Mouse (Mus musculus): ENCODE results near the gene Gm30083.

Gm30083 gene

GRCm38 (mm10) chr14:34015063-34015462 is at the start of gene Gm30083:
Gm30083 (minus strand) TSS chr14:34015182.
- DNase-seq = no peak

GRCm38 (mm10) chr14:34052516-34052915 is 37.5 kb upstream of the Gm30083 start, which contains the start of gene Antxrl:
Antxrl (plus strand) TSS chr14:34052707.
- DNase-seq = no peak

- DNase-seq = no peak
Observed at GRCm38 (mm10) chr14:34050101-34050779, 35.3 kb upstream of the Gm30083 start.

- DNase-seq = no peak
Observed at GRCm38 (mm10) chr14:34043341-34043740, 28.4 kb upstream of the Gm30083 start.

- DNase-seq = no peak
Observed at GRCm38 (mm10) chr14:34041241-34041640, 26.3 kb upstream of the Gm30083 start.

GRCm38 (mm10) chr14:34033841-34034610 is 19.0 kb upstream of the Gm30083 start:
- DNase-seq = no peak

- DNase-seq = no peak
Observed at GRCm38 (mm10) chr14:34026710-34027109, 11.7 kb upstream of the Gm30083 start.

- DNase-seq = no peak
Observed at GRCm38 (mm10) chr14:34016938-34017337, 2.0 kb upstream of the Gm30083 start.

- no peak for DNase-seq
Observed at GRCm38 (mm10) chr14:34016381-34016780, 1.4 kb upstream of the Gm30083 start, which contains the start of gene Gm5460. Gm5460 (plus strand) TSS chr14:34016758.

- DNase-seq = no peak
Observed at GRCm38 (mm10) chr14:34002358-34002757, 12.6 kb downstream of the Gm30083 start.

GRCm38 (mm10) chr14:34001445-34001844 is 13.5 kb downstream of the Gm30083 start:
- no peak for DNase-seq

- DNase-seq = no peak
Observed at GRCm38 (mm10) chr14:34000076-34000475, 14.9 kb downstream of the Gm30083 start.

- no peak for DNase-seq
Observed at GRCm38 (mm10) chr14:33997427-33997826, 17.6 kb downstream of the Gm30083 start.

- no peak for DNase-seq
Observed at GRCm38 (mm10) chr14:33993521-33994289, 21.3 kb downstream of the Gm30083 start.

- DNase-seq = no peak
Observed at GRCm38 (mm10) chr14:33993051-33993450, 21.9 kb downstream of the Gm30083 start.

GRCm38 (mm10) chr14:33991971-33992370 is 23.0 kb downstream of the Gm30083 start:
- DNase-seq = peak; percentile 73

GRCm38 (mm10) chr14:33989201-33989600 is 25.8 kb downstream of the Gm30083 start:
- no peak for DNase-seq

- no peak for DNase-seq
Observed at GRCm38 (mm10) chr14:33978604-33979059, 36.4 kb downstream of the Gm30083 start, which contains the start of gene Zfp488. Zfp488 (minus strand) TSS chr14:33978764.

GRCm38 (mm10) chr14:33977748-33978147 is 37.2 kb downstream of the Gm30083 start:
- DNase-seq = no peak

GRCm38 (mm10) chr14:33974752-33975151 is 40.2 kb downstream of the Gm30083 start:
- DNase-seq = no peak

- DNase-seq = no peak
Observed at GRCm38 (mm10) chr14:33972679-33973078, 42.3 kb downstream of the Gm30083 start.

- DNase-seq = no peak
Observed at GRCm38 (mm10) chr14:33965675-33966074, 49.3 kb downstream of the Gm30083 start.

- DNase-seq = peak; percentile 50
Observed at GRCm38 (mm10) chr14:33959341-33959740, 55.6 kb downstream of the Gm30083 start.

All from cerebellum, adult 11 months (tissue).